ENCODE assay signal across 9 mouse cellular contexts in genomic region chr6:84375498-84375897, GRCm38 (mm10).
A peak's percentile ranks its signal among the peaks of the same experiment; 100 is the strongest.
DNase-seq lines count a peak whose midpoint lies in the region; ATAC-seq and TF ChIP-seq lines count a peak whose summit lies in the region.
"Had no signal": no experiment of that assay in that cellular context is flagged by ENCODE, and none has a peak within 500 bp of the region (broad histone marks: within the 10 kb centered on the region; RNA-seq: fewer than 3 reads in every experiment).

No protein-coding gene starts in this region.

- peak; percentile 74 for TF ChIP-seq CTCF in ES-Bruce4 (IDR thresholded peaks at IDR 0.05; ENCODE audit: low read depth, low read length)

- no peaks in the 10 kb centered on the region for H3K4me1 ChIP-seq in hindbrain, embryonic 14.5 days (replicated peaks; ENCODE audit: control insufficient read depth, insufficient read depth, low read length)
- no peaks in the 10 kb centered on the region for H3K4me1 ChIP-seq in hindbrain, embryonic 16.5 days (ENCODE audit: control insufficient read depth, insufficient read depth, low read depth, low read length)
- H3K4me1 ChIP-seq in ES-Bruce4 (ENCODE audit: control insufficient read depth, insufficient read depth, low read length): no peaks in the 10 kb centered on the region
- no peaks in the 10 kb centered on the region for H3K4me1 ChIP-seq in neural tube, embryonic 11.5 days (ENCODE audit: control insufficient read depth, insufficient read depth, low read length)
- H3K4me1 ChIP-seq: embryonic facial prominence, embryonic 12.5 days had no signal

- peak; percentile 73 for DNase-seq in hindbrain, embryonic 14.5 days (ENCODE audit: low spot score)
- DNase-seq in adrenal gland, postnatal 36 days: peak; percentile 66 to 78
- DNase-seq in forelimb bud, embryonic 11.5 days (ENCODE audit: low read depth, low spot score): peak; percentile 65
- DNase-seq in layer of hippocampus, postnatal 36 days: peak; percentile 15 to 26
- peak; percentile 60 for DNase-seq in neural tube, embryonic 11.5 days (ENCODE audit: low spot score)

- H3K4me3 ChIP-seq in hindbrain, embryonic 14.5 days (replicated peaks; ENCODE audit: low read length): no peak overlapping the region
- no peak overlapping the region for H3K4me3 ChIP-seq in hindbrain, embryonic 16.5 days (ENCODE audit: low read length)
- no peak overlapping the region for H3K4me3 ChIP-seq in ES-Bruce4 (ENCODE audit: low read depth, low read length)
- no peak overlapping the region for H3K4me3 ChIP-seq in neural tube, embryonic 11.5 days (ENCODE audit: low read depth, low read length)
- H3K4me3 ChIP-seq: embryonic facial prominence, embryonic 12.5 days had no signal

- H3K27ac ChIP-seq in hindbrain, embryonic 14.5 days: no peak overlapping the region
- no peak overlapping the region for H3K27ac ChIP-seq in hindbrain, embryonic 16.5 days (ENCODE audit: low read depth, low read length)
- no peak overlapping the region for H3K27ac ChIP-seq in ES-Bruce4 (ENCODE audit: insufficient read depth, low read length)
- H3K27ac ChIP-seq in neural tube, embryonic 11.5 days (ENCODE audit: low read depth, low read length): no peak overlapping the region
- H3K27ac ChIP-seq: embryonic facial prominence, embryonic 12.5 days had no signal

- 13% methylated on average over 8 of the region's 8 CpGs for WGBS in hindbrain, embryonic 14.5 days
- 13% methylated on average over 8 of the region's 8 CpGs for WGBS in hindbrain, embryonic 16.5 days
- WGBS in neural tube, embryonic 11.5 days: 30% methylated on average over 8 of the region's 8 CpGs

- no peaks in the 10 kb centered on the region; the same call in 1 of the 2 replicates for H3K27me3 ChIP-seq in hindbrain, embryonic 14.5 days (ENCODE audit: control insufficient read depth, insufficient read depth, low read length)
- H3K27me3 ChIP-seq in hindbrain, embryonic 16.5 days (replicated peaks; ENCODE audit: control insufficient read depth, insufficient read depth, low read length): no peaks in the 10 kb centered on the region
- H3K27me3 ChIP-seq in ES-Bruce4 (ENCODE audit: control insufficient read depth, insufficient read depth, low read length, poor library complexity, severe bottlenecking): no peaks in the 10 kb centered on the region
- H3K27me3 ChIP-seq in neural tube, embryonic 11.5 days (ENCODE audit: control insufficient read depth, insufficient read depth, low read length): no peaks in the 10 kb centered on the region

- no peak overlapping the region for H3K9ac ChIP-seq in hindbrain, embryonic 14.5 days
- no peak overlapping the region for H3K9ac ChIP-seq in hindbrain, embryonic 16.5 days (ENCODE audit: low read depth, low read length)
- no peak overlapping the region for H3K9ac ChIP-seq in ES-Bruce4 (ENCODE audit: low read depth, poor library complexity, severe bottlenecking)
- no peak overlapping the region for H3K9ac ChIP-seq in neural tube, embryonic 11.5 days (ENCODE audit: low read length)
- H3K9ac ChIP-seq: embryonic facial prominence, embryonic 12.5 days had no signal

- no peak for ATAC-seq in hindbrain, embryonic 14.5 days (ENCODE audit: low FRiP score)
- ATAC-seq in hindbrain, embryonic 16.5 days: no peak
- ATAC-seq in neural tube, embryonic 11.5 days (ENCODE audit: insufficient read depth, low FRiP score, low TSS enrichment): no peak
- no peak for ATAC-seq in monocyte, adult 5-6 weeks (replicated peaks; ENCODE audit: insufficient number of reproducible peaks, low FRiP score, low TSS enrichment, poor library complexity, severe bottlenecking)

- no peak for TF ChIP-seq POLR2A in ES-Bruce4 (IDR thresholded peaks at IDR 0.05; ENCODE audit: insufficient read depth, low read length)

- no peak overlapping the region for H3K4me2 ChIP-seq in hindbrain, embryonic 14.5 days (replicated peaks)
- no peak overlapping the region for H3K4me2 ChIP-seq in hindbrain, embryonic 16.5 days (ENCODE audit: low read length)
- H3K4me2 ChIP-seq in neural tube, embryonic 11.5 days (ENCODE audit: low read depth): no peak overlapping the region
- H3K4me2 ChIP-seq: embryonic facial prominence, embryonic 12.5 days had no signal

- no peaks in the 10 kb centered on the region for H3K36me3 ChIP-seq in hindbrain, embryonic 14.5 days (replicated peaks; ENCODE audit: control insufficient read depth, insufficient read depth)
- no peaks in the 10 kb centered on the region for H3K36me3 ChIP-seq in hindbrain, embryonic 16.5 days (ENCODE audit: control insufficient read depth, insufficient read depth, low read length)
- H3K36me3 ChIP-seq in ES-Bruce4 (ENCODE audit: control insufficient read depth, insufficient read depth, low read length, poor library complexity, severe bottlenecking): no peaks in the 10 kb centered on the region
- H3K36me3 ChIP-seq in neural tube, embryonic 11.5 days (ENCODE audit: control insufficient read depth, insufficient read depth, low read length): no peaks in the 10 kb centered on the region
- H3K36me3 ChIP-seq: embryonic facial prominence, embryonic 12.5 days had no signal

- no peaks in the 10 kb centered on the region for H3K9me3 ChIP-seq in hindbrain, embryonic 14.5 days (ENCODE audit: control insufficient read depth, low read length)
- no peaks in the 10 kb centered on the region for H3K9me3 ChIP-seq in hindbrain, embryonic 16.5 days (ENCODE audit: control insufficient read depth, low read length)
- no peaks in the 10 kb centered on the region for H3K9me3 ChIP-seq in ES-Bruce4 (replicated peaks; ENCODE audit: control insufficient read depth, insufficient read depth, low read length, poor library complexity, severe bottlenecking)
- no peaks in the 10 kb centered on the region for H3K9me3 ChIP-seq in neural tube, embryonic 11.5 days (ENCODE audit: control insufficient read depth, low read length)
- H3K9me3 ChIP-seq: embryonic facial prominence, embryonic 12.5 days had no signal

- no peak for TF ChIP-seq EP300 in ES-Bruce4 (IDR thresholded peaks at IDR 0.05; ENCODE audit: insufficient read depth, low read depth, low read length)

Comparison
In these comparisons a context has a peak if more than half of its experiments do, and no peak if none do; other contexts are left out.
1. DNase-seq: peak in every context shown above with its lines; median percentile 73 in hindbrain, embryonic 14.5 days; 72 in adrenal gland, postnatal 36 days; 65 in forelimb bud, embryonic 11.5 days; 60 in neural tube, embryonic 11.5 days; 20 in layer of hippocampus, postnatal 36 days.